Mouse (Mus musculus) neural tube, embryonic 13.5 days (tissue): Measurements from ENCODE around the gene Gtpbp3. TPM values are rescaled to one million over a fixed set of nuclear protein-coding genes. Genes with fewer than 3 reads are reported as not detected.
A peak's percentile ranks its signal among the peaks of the same experiment; 100 is the strongest.

Source experiments
- ATAC-seq: fragments of 200-750 bp; cut with Nextera tagmentation; 2 replicates; pipeline ENCODE4 v1.8.0; 2017; ENCODE audit warnings: low read depth, mild to moderate bottlenecking, moderate TSS enrichment, moderate library complexity
- H3K27ac ChIP-seq: fragments of 300-500 bp; sonication (generic); replicated peaks from 2 replicates; pipeline ENCODE4 v1.5.1; 2015; ENCODE audit warnings: moderate library complexity, mild to moderate bottlenecking, inconsistent platforms
- H3K27me3 ChIP-seq: fragments of 300-500 bp; sonication (generic); 2 replicates; pipeline ENCODE4 v1.6.1; 2015; ENCODE audit warnings: mild to moderate bottlenecking, inconsistent platforms
- H3K36me3 ChIP-seq: fragments of 300-500 bp; sonication (generic); 2 replicates; pipeline ENCODE4 v1.6.1; 2015; ENCODE audit warnings: mild to moderate bottlenecking, inconsistent platforms
- H3K4me1 ChIP-seq: fragments of 300-500 bp; sonication (generic); replicated peaks from 2 replicates; pipeline ENCODE4 v1.6.1; 2015; ENCODE audit warnings: inconsistent platforms
- H3K4me2 ChIP-seq: fragments of 300-500 bp; sonication (generic); 2 replicates; pipeline ENCODE4 v1.6.1; 2015; ENCODE audit warnings: inconsistent platforms, mild to moderate bottlenecking, moderate library complexity
- H3K4me3 ChIP-seq: fragments of 300-500 bp; sonication (generic); 2 replicates; pipeline ENCODE4 v1.5.1; 2015; ENCODE audit warnings: mild to moderate bottlenecking, inconsistent platforms
- H3K9ac ChIP-seq: fragments of 300-500 bp; sonication (generic); 2 replicates; pipeline ENCODE4 v1.6.1; 2015; ENCODE audit warnings: moderate library complexity, mild to moderate bottlenecking, inconsistent platforms
- H3K9me3 ChIP-seq: fragments of 300-500 bp; sonication (generic); 2 replicates; pipeline ENCODE4 v1.6.1; 2016; ENCODE audit warnings: inconsistent platforms
- WGBS: fragments of 180-500 bp; shearing (Covaris S2); methylation state at CpG from one replicate; pipeline ENCODE4 v1.1.7; 2015; 5-methylcytosine and 5-hydroxymethylcytosine counted together
- polyA plus RNA-seq: library from polyadenylated mRNA; unstranded; fragments of >200 nt; fragmentation: Nextera tagmentation; extraction: Ambion mirVana; gene quantifications from 2 replicates; pipeline ENCODE4 v1.2.1, GENCODE M21; 2015

Gene Gtpbp3
- polyA plus RNA-seq, 1 experiment from 2014 or later = 12.0 TPM

GRCm38 (mm10) chr8:71485142-71486135 is 2.5 kb upstream of the Gtpbp3 start, which contains the start of gene Ano8:
TSS of gene Ano8 (minus strand) at chr8:71485963.
- no peaks in the 10 kb centered on the region for H3K9me3 ChIP-seq
- ATAC-seq = peak; percentile 77
- H3K4me1 ChIP-seq = peaks cover 74% of the 10 kb centered on the region
- H3K36me3 ChIP-seq = peaks cover 42% of the 10 kb centered on the region
- peak within 1 kb of the TSS; percentile 81 for H3K4me2 ChIP-seq
- peak within 1 kb of the TSS; percentile 92 for H3K4me3 ChIP-seq
- peak within 1 kb of the TSS; percentile 90 for H3K27ac ChIP-seq
- no peaks in the 10 kb centered on the region for H3K27me3 ChIP-seq
- 5% methylated on average over 58 of the region's 58 CpGs for WGBS
- H3K9ac ChIP-seq = peak within 1 kb of the TSS; percentile 99

- Histone ChIP-seq H3K36me3 (peaks cover 42% of the 10 kb centered on the region), H3K9me3 (no peaks in the 10 kb centered on the region), H3K9ac (peak overlapping the region; percentile 99), H3K4me1 (peaks cover 67% of the 10 kb centered on the region), H3K4me2 (peak overlapping the region; percentile 81), H3K27ac (peak overlapping the region; percentile 90), H3K27me3 (no peaks in the 10 kb centered on the region), H3K4me3 (peak overlapping the region; percentile 92)
- WGBS = 22% methylated on average over 7 of the region's 7 CpGs
- ATAC-seq = no peak
Measured at GRCm38 (mm10) chr8:71486136-71486529, 1.8 kb upstream of the Gtpbp3 start.

- peak overlapping the region; percentile 85 for H3K9ac ChIP-seq
- peaks cover 45% of the 10 kb centered on the region for H3K4me1 ChIP-seq
- H3K27me3 ChIP-seq = no peaks in the 10 kb centered on the region
- H3K36me3 ChIP-seq = peaks cover 43% of the 10 kb centered on the region
- under 1% methylated on average over 22 of the region's 22 CpGs for WGBS
- ATAC-seq = peak; percentile 85
- H3K9me3 ChIP-seq = no peaks in the 10 kb centered on the region
- peak overlapping the region; percentile 97 for H3K4me2 ChIP-seq
- H3K27ac ChIP-seq = peak overlapping the region; percentile 88; the same call in 1 of the 2 replicates
- H3K4me3 ChIP-seq = peak overlapping the region; percentile 86
Measured at GRCm38 (mm10) chr8:71488454-71488853, 551 bp downstream of the Gtpbp3 start.

GRCm38 (mm10) chr8:71495039-71495438 is 7.1 kb downstream of the Gtpbp3 start:
- 0 out of 2 replicates have a peak overlapping the region, but pooled peaks have one; percentile 20 for H3K4me2 ChIP-seq
- H3K36me3 ChIP-seq = peaks cover 40% of the 10 kb centered on the region
- H3K4me3 ChIP-seq = no peak overlapping the region
- no peak overlapping the region for H3K27ac ChIP-seq
- H3K9ac ChIP-seq = no peak overlapping the region
- peaks cover 32% of the 10 kb centered on the region for H3K4me1 ChIP-seq
- H3K27me3 ChIP-seq = no peaks in the 10 kb centered on the region
- peak; percentile 51 for ATAC-seq
- no peaks in the 10 kb centered on the region for H3K9me3 ChIP-seq
- WGBS = 20% methylated on average over 16 of the region's 16 CpGs

GRCm38 (mm10) chr8:71495811-71496210 is 7.9 kb downstream of the Gtpbp3 start:
- Histone ChIP-seq H3K9me3 (no peaks in the 10 kb centered on the region), H3K9ac (peak overlapping the region; percentile 22; the same call in 1 of the 2 replicates), H3K27me3 (no peaks in the 10 kb centered on the region), H3K4me1 (peaks cover 31% of the 10 kb centered on the region), H3K4me2 (no peak overlapping the region), H3K36me3 (peaks cover 32% of the 10 kb centered on the region), H3K4me3 (no peak overlapping the region), H3K27ac (peak overlapping the region; percentile 64; the same call in 1 of the 2 replicates)
- 96% methylated on average over 5 of the region's 5 CpGs for WGBS
- no peak for ATAC-seq

GRCm38 (mm10) chr8:71496481-71496880 is 8.6 kb downstream of the Gtpbp3 start:
- WGBS = 41% methylated on average over 11 of the region's 11 CpGs
- no peak for ATAC-seq
- Histone ChIP-seq H3K4me3 (no peak overlapping the region), H3K4me2 (no peak overlapping the region), H3K27me3 (no peaks in the 10 kb centered on the region), H3K36me3 (peaks cover 25% of the 10 kb centered on the region), H3K27ac (peak overlapping the region; percentile 64), H3K9me3 (no peaks in the 10 kb centered on the region), H3K9ac (peak overlapping the region; percentile 22; the same call in 1 of the 2 replicates), H3K4me1 (peaks cover 31% of the 10 kb centered on the region)

- Histone ChIP-seq H3K4me3 (no peak overlapping the region), H3K36me3 (peaks cover 18% of the 10 kb centered on the region), H3K4me1 (peaks cover 31% of the 10 kb centered on the region), H3K27ac (no peak overlapping the region), H3K9me3 (no peaks in the 10 kb centered on the region), H3K4me2 (no peak overlapping the region), H3K27me3 (no peaks in the 10 kb centered on the region), H3K9ac (no peak overlapping the region)
- 96% methylated on average over 1 of the region's 1 CpGs for WGBS
- no peak for ATAC-seq
Measured at GRCm38 (mm10) chr8:71497077-71497645, 9.3 kb downstream of the Gtpbp3 start.

GRCm38 (mm10) chr8:71497881-71498501 is 10.1 kb downstream of the Gtpbp3 start:
- Histone ChIP-seq H3K27ac (no peak overlapping the region), H3K4me2 (no peak overlapping the region), H3K9me3 (no peaks in the 10 kb centered on the region), H3K9ac (no peak overlapping the region), H3K4me3 (no peak overlapping the region), H3K36me3 (peaks cover 10% of the 10 kb centered on the region; the same call in 1 of the 2 replicates), H3K27me3 (no peaks in the 10 kb centered on the region), H3K4me1 (peaks cover 31% of the 10 kb centered on the region)
- 27% methylated on average over 15 of the region's 15 CpGs for WGBS
- ATAC-seq = no peak

- Histone ChIP-seq H3K9me3 (no peaks in the 10 kb centered on the region), H3K27me3 (no peaks in the 10 kb centered on the region), H3K4me1 (peaks cover 31% of the 10 kb centered on the region), H3K9ac (no peak overlapping the region), H3K36me3 (peaks cover 2% of the 10 kb centered on the region; the same call in 1 of the 2 replicates), H3K4me3 (no peak overlapping the region), H3K4me2 (no peak overlapping the region), H3K27ac (no peak overlapping the region)
- ATAC-seq = no peak
- WGBS = 37% methylated on average over 16 of the region's 16 CpGs
Measured at GRCm38 (mm10) chr8:71498816-71499690, 11.2 kb downstream of the Gtpbp3 start.

GRCm38 (mm10) chr8:71504349-71504748 is 16.4 kb downstream of the Gtpbp3 start:
- Histone ChIP-seq H3K27ac (no peak overlapping the region), H3K27me3 (peaks cover 44% of the 10 kb centered on the region), H3K4me3 (no peak overlapping the region), H3K4me2 (no peak overlapping the region), H3K36me3 (no peaks in the 10 kb centered on the region), H3K9me3 (no peaks in the 10 kb centered on the region), H3K9ac (no peak overlapping the region), H3K4me1 (peaks cover 14% of the 10 kb centered on the region)
- 90% methylated on average over 4 of the region's 4 CpGs for WGBS
- no peak for ATAC-seq

GRCm38 (mm10) chr8:71505326-71505725 is 17.4 kb downstream of the Gtpbp3 start:
- 95% methylated on average over 4 of the region's 4 CpGs for WGBS
- Histone ChIP-seq H3K4me3 (no peak overlapping the region), H3K27me3 (peaks cover 54% of the 10 kb centered on the region), H3K9me3 (no peaks in the 10 kb centered on the region), H3K4me1 (peaks cover 13% of the 10 kb centered on the region), H3K27ac (no peak overlapping the region), H3K36me3 (no peaks in the 10 kb centered on the region), H3K4me2 (no peak overlapping the region), H3K9ac (no peak overlapping the region)
- no peak for ATAC-seq
